Mouse (Mus musculus): ENCODE data around the gene Setd1b.

Setd1b gene

DNA sequence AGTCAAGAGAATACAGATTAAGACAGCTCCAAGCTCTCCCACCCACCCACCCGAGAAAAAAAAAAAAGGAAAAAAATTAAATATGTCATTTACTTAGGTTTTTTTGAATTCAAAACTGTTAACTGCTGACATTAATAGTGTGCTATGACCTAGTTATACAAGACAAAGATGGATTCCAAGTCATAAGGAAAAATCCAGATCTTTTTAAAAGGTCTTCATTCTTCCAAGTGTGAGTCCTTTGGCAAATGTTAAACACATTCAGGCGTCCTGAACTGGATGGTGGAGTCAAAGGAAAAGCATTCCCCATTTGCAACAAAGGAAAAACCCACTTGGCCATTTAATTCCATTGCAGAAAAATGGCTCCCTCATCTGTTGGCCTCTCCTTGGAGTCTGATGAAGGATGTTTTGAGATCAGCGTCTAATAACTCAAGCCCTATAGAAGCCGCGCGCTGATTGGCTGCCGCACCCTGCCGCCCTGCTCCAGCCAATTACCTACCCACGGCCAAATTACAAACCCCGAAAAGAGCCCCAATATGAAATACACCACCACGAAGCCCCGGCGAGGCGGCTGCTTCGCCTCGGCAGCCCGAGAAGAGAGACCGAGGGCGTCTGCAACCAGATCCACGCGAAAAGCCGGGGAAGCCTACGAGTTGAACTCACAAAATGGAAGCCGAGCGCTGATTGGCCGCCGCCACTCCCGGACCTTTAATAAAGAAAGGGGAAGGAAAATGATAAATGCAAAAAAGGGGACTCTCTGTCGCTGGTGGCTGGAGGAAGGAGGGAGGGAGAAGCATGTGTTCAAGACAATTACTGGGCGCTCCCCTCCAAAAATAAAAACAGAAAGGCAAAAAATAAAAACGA, 1.1 kb upstream of the Setd1b start:
- peak; percentile 97 for DNase-seq

DNA sequence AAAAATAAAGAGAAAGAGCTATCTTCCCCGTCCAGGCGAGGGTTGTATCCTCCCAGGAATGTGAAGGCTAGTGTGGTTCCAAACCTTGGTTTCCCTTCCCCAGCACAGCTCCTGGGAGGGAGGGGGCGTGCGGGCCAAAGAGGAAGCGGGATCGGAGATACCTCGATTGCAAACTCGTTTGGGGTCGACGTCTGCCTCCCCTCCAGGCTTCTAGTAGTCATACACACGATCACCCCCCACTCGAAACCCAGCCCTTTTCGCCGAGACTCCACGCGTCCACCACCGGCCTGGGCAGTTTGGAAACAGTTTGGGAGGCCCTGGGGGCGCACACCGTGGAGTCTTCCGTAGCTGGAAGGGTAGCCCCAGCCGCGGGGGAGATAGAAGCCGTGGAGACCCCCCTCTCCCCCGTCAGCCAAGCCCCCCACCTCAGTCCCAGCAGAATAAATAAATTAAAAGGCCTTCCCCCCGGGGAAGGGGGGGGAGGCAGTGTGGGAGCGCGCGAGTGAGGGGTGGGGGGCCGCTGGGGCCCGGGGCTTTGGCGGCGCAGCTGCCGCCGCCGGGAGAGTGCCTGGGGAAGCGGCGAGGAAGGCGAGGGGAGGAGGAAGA, 335 bp upstream of the Setd1b start:
- peak; percentile 63 for DNase-seq

DNA sequence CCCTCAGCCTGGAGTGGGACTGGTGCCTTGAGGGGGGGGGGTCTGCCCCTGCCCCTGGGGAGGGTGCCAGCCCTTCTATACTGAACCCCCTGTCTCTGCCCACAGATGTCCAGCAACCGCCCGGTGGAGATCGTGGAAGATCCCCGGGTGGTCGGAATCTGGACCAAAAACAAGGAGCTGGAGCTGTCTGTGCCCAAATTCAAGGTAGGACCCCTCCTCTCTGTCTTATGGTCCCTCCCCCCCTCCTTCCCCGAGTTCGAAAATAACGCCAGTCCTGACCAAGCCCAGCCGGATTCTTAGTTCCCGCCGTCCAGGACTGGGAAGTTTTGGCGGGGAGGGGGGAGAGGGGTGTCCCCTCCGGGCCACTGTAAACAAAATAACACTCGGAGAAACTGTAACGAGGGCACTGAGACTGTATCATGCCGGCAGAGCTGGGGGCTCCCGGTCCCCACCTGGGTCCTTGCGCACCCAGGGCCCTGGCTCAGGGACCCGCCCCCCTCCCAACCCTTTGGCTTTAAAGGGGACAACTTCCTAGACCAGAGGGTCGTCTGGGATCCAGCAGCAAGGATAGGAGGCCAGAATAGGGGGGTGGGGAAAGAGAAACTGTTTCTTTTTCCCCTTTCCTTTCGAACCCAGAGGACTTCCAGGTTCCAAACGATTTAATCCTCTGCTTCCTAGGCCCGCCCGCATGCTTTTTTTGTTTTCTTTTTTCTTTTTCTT, 1.4 kb downstream of the Setd1b start:
- DNase-seq, result peak; percentile 42

DNA sequence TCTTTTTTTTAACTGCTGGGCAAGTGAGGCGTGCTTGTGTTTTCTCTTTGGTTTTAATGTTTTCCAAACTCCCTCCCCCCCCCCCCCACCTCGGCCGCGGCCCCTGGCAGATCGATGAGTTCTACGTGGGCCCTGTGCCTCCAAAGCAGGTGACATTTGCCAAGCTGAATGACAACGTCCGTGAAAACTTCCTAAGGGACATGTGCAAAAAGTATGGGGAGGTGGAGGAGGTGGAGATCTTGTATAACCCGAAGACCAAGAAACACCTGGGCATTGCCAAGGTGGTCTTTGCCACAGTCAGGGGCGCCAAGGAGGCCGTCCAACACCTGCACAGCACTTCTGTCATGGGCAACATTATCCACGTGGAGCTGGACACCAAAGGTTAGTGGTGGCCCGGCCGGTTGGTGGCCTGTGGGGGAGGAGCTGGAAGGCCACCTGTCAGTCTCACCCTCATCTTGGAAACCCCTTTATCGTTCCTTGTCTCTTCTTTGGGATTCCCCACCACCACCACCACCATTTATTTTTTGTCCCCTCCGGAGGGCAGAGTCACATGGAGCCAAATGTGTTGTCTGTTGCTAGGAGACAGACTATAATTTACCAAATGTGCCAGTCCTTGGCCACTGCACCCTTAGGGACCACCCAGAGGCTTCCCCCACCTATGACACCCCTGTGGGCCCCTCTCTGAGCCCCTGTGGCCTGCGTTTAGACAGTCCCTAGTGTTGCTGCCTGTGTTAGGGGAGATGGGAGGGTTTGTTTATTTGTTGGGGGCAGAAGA, 2.2 kb downstream of the Setd1b start:
- no peak for DNase-seq

DNA sequence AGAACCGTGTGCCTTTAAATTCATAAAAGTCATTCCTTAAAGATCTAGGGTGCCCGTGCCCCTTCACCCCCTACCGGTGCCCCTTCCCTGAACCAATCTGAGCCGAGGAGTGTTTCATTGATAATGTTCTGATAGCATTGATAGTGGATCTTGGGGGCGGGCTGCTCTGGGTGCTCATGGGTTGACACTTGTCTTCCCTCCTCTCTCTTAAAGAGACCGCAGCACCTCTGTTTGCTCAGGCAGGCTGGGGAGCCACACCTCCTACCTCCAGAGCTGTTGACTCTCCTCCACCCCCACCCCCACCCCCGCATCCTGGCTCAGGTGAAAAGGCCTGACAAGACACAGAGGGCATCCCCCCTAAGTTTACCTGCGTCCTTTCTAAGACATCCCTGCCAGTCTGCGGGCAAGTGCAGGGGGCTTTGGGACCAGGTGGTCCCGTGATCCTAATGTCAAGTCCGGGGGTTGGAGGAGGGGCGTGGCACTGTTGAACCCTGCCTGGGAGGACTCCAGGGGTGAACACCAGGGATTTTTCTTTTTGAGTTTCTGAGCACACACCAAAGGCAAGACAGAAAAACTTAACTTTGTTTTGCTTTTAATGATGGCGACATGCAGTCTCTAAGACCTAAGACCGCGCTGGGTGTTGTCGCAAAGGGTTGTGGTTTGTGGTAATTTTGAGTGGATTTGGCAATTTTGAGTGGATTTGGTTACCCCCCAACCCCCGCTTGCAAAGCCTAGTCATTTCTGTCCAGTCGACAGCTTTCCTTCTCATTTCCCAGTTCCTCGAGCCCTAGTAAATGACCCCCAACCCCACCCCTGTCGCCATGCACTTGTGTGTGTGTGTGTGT, 3.0 kb downstream of the Setd1b start:
- peak; percentile 45 for DNase-seq

DNA sequence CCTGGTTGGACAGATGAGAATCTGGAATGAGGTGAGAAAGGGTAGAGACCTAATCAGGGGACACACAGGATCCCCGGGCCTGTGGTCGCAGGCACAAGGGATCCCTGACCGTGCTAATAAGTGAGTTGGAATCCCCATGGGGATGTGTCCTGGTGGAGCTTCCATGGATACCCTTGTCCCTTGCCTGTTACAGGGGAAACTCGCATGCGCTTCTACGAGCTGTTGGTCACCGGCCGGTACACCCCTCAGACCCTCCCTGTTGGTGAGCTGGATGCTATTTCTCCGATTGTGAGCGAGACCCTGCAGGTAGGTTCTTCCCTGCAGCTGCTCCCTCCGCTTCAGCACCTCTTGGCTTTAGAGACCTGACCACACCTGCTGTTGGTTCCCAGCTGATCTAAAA, 4.4 kb downstream of the Setd1b start:
- no peak for DNase-seq

DNA sequence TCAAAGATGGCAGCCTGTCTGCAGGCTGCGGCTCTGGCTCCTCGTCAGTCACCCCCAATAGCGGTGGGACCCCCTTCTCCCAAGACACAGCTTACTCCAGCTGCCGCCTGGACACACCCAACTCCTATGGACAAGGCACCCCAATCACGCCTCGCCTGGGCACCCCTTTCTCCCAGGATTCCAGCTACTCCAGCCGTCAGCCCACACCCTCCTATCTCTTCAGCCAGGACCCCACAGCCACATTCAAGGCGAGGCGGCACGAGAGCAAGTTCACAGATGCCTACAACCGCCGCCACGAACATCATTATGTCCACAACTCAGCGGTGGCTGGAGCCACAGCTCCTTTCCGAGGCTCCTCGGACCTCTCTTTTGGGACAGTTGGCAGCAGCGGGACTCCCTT, 5.6 kb downstream of the Setd1b start:
- no peak for DNase-seq

DNA sequence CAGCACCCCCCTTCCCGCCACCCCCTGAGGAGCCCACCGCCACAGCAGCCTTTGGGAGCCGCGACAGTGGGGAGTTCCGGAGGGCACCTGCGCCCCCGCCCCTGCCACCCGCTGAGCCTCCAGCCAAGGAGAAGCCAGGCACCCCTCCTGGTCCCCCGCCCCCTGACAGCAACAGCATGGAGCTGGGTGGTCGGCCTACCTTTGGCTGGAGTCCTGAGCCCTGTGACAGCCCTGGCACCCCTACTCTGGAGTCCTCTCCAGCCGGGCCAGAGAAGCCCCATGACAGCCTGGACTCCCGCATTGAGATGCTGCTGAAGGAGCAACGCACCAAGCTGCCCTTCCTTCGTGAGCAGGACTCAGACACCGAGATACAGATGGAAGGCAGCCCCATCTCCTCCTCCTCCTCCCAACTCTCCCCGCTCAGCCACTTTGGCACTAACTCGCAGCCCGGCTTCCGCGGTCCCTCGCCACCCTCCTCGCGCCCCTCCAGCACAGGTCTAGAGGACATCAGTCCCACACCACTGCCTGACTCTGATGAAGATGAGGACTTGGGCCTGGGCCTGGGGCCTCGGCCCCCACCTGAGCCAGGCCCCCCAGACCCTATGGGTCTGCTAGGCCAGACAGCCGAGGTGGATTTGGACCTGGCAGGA, 6.2 kb downstream of the Setd1b start:
- DNase-seq, result no peak

DNA sequence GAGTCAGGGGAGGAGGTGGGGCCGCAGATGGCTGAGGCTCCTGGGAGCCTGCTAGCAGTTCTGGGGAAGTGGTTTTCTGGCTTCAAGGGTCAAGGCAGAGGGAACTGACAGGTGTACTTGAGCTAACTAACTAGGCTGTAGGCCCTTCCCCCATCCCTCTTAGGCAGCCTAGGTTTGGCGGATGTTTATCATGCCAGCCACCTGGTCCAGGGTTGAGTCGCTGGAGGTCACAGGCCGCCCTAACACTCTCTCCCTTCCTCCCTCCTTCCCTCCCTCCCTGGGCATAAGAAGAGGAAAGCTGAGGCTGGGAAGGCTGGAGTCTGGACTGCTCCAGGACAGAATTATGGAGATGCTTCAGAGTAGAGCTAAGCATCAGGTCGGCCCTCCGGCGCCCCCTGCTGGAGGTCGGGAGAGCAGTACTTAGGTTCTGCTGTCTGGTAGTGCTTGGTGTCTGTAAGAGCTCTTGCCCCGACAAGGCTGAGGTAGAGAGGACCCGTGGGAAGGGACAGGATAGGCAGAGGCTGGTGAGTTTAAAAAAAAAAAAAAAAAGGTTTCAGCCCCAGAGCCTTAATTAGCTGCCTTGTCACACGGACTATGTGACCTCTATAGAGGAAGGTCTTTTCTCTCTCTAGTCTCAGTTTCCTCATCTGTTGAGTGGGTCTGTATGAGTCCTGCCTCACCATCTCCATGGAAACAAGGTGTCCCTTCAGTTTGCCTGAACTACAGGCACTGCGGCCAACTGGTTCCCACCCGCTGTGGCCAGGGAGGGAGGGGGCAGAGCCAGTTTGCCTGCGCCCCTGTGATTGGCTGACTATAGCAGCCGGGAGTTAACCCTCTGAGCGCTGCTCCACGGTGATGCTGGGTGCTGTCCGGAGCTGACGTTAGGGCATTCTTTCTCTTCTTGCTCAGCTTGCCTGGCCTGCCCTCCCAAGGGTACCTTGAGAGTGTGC, 7.7 kb downstream of the Setd1b start:
- DNase-seq, result peak; percentile 95

DNA sequence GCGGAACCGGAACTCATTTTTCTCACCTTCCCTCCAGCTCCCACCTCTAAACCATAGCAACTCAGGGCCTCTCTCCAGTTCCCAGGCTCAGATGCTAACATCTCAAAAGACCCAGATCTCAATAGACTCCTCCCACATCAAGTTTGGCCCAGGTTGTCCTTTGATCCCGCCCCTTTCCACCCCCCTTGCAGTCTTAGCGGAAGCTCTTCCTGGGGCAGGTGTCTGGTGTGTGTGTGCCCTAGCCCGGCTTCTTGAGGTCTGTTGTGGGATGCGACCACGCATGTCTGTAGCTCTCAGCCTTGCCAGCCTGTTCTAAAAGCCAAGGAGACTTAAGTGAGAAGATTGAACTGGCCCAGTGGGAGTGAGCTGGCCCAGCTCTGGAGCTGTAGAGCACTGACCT, 8.6 kb downstream of the Setd1b start:
- DNase-seq, result peak; percentile 70

DNA sequence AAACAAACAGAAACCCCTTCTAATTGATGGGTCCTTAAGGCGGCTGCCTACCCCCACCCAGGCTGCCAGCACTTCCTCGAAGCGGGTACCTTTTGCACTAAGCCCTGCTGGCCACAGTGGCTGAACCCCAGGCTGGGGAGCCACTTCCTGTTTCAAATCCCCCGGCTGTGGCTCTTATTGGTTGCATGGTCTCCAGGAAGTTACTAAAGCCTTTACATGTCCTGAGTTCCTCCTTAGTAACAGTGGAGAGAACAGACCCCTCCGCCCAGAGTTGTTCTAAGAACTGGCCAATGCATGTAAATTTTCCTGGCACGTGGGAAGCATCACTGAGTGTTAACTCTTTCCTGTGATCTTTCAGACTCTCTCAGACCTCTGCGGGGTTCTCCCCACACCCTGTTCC, 9.1 kb downstream of the Setd1b start:
- DNase-seq, result peak; percentile 75

DNA sequence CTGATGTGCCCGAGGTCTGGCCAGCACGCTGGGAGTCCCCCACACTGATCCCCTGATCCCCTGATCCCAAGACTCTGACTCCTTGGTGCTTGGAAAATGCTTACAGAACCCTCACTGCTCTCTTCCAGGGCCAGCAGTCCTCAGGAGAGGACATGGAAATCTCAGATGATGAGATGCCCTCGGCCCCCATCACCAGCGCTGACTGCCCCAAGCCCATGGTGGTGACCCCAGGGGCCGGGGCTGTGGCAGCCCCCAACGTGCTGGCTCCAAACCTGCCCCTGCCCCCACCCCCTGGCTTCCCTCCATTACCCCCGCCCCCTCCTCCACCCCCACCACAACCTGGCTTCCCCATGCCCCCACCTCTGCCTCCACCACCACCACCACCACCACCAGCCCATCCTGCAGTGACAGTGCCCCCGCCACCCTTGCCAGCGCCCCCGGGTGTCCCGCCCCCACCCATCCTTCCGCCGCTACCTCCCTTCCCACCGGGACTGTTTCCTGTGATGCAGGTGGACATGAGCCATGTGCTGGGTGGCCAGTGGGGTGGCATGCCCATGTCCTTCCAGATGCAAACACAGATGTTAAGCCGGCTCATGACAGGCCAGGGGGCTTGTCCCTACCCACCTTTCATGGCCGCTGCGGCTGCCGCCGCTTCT, 9.8 kb downstream of the Setd1b start:
- no peak for DNase-seq

DNA sequence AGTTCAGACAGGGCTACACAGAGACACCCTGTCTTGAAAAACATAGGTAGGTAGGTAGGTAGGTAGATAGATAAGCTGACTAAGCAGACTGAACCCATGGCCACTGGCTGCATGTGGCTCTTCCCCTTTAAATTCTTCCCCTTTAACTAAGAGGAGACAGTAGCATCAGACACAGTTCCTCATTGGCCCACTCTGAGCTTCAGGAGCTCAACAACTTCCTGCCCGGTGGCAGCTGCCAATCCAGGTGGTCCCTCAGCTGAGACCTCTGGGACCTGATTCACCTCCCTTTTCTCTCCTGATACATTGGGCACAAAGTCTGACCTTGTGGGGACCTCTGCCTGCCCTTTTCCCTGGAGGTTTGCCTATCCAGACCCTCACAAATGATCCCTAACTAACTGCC, 10.9 kb downstream of the Setd1b start:
- DNase-seq, result no peak

DNA sequence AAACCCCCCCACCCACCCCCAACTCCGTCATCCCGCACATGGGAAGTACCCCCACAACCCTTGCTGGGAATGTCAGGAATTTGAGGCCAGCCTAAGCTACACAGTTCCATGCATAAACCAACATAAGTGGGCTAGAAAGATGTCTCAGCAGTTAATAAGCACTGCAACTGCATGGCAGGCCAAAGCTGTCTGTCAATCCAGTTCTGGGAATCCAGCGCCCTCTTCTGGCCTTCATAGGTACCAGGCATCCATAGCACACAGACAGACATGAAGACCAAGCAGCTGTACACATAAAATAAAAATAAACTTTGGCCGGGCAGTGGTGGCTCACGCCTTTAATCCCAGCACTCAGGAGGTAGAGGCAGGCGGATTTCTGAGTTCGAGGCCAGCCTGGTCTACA, 13.4 kb downstream of the Setd1b start:
- peak; percentile 92 for DNase-seq

DNA sequence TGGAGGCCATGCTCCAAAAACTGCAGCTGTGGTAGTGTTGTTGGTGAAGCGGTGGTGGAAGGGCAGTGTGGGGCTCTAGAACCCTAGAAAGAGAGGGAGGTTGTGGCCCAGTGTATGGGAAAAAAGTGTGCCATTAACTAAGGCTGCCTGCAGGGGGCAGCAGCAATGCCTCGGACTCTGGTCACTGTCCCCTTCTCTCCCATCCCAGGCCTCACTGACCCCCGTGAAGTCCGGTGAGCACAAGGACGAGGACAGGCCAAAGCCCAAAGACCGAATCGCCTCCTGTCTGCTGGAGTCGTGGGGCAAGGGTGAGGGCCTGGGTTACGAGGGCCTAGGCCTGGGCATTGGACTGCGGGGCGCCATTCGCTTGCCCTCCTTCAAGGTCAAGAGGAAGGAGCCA, 14.8 kb downstream of the Setd1b start:
- no peak for DNase-seq

DNA sequence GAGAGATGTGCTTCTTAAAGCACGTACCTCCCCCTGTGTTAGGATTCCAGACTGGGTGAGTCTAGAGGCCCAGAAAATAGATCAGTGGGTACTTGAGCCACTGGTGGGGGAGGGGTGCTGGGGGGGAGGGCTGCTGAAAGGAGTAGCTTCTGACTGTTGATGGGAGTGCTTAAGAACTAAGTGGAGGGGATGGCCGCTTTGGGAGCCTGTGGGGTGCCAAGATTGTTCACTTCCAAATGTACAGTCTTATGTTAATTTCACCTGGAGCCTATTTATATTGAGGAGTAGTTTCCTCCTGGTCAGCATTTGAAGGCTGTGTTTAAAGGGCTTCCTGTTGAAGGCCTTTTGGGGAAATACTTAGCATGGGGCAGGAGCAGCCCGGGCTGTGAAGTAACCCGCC, 16.0 kb downstream of the Setd1b start:
- no peak for DNase-seq

DNA sequence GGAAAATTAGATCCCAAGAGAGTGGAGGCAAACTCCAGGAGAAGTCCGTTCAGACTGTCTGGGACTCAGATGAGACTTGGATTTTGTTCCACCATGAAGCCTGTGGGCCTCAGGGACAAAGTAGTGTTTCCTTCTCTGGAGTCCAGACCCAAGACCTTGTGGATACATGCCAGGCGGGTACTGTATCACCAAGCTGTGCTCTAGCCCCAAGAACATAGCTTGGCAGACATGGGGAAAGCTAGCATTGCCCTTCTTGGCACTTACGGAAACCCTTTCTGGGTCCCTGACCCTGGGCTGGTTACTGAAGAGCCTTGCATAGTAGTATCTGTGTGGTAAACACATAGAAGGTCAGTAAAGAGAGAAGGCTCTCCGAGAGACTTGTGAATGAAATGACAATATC, 17.5 kb downstream of the Setd1b start:
- no peak for DNase-seq

DNA sequence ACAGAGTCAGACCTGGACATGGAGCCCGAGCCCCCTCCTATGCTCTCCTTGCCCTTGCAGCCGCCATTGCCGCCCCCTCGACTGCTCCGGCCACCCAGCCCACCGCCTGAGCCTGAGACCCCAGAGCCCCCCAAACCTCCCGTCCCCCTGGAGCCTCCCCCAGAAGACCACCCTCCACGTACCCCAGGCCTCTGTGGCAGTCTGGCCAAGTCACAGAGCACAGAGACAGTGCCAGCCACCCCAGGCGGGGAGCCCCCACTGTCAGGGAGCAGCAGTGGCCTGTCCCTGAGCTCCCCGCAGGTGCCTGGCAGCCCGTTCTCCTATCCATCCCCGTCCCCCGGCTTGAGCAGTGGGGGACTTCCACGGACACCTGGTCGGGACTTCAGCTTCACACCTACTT, 17.9 kb downstream of the Setd1b start:
- no peak for DNase-seq

DNA sequence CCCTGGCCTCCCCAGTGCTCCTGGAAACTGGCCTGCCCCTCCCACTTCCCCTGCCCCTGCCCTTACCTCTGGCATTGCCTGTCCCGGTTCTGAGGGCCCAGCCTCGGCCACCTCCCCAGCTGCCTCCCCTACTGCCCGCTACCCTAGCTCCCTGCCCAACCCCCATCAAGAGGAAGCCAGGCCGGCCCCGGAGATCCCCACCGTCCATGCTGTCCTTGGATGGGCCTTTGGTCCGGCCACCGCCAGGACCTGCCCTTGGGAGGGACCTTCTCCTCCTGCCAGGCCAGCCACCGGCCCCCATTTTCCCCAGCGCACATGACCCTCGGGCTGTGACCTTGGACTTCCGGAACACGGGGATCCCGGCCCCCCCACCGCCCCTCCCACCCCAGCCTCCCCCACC, 18.3 kb downstream of the Setd1b start:
- DNase-seq, result no peak

DNA sequence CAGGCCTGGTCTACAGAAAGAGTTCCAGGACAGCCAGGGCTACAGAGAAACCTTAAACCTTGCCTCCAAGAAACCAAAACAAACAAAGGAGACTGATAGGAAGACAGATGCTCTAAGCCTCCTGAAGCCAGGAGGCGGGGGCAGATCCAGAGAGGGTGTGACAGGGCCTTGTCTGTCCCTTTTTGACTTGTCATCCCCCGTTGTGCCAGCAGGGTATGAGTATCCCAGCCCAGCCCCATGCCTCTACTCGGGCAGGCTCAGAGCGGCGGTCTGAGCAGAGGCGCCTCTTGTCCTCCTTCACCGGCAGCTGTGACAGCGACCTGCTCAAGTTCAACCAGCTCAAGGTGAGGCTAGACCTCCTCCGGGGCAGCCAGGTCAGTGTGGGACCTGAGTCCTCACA, 20.9 kb downstream of the Setd1b start:
- no peak for DNase-seq

Data from lung, postnatal 36 days (tissue).